Mouse (Mus musculus) midbrain, embryonic 16.5 days (tissue): Measurements from ENCODE around the gene Eif4e2. TPM values are rescaled to one million over a fixed set of nuclear protein-coding genes. Genes with fewer than 3 reads are reported as not detected.

Experiments used
- ATAC-seq: fragments of 200-750 bp; cut with Nextera tagmentation; 2 replicates; pipeline ENCODE4 v1.8.0; 2017; ENCODE audit warnings: moderate TSS enrichment
- H3K27ac ChIP-seq: fragments of 300-500 bp; sonication (generic); 2 replicates; pipeline ENCODE4 v1.5.1; 2014; ENCODE audit warnings: mild to moderate bottlenecking, low read length, mixed read lengths
- H3K27me3 ChIP-seq: fragments of 300-500 bp; sonication (generic); 2 replicates; pipeline ENCODE4 v1.6.1; 2014; ENCODE audit warnings: low read depth, low read length, mixed read lengths; ENCODE audit not compliant: control insufficient read depth, insufficient read depth
- H3K36me3 ChIP-seq: fragments of 300-500 bp; sonication (generic); 2 replicates; pipeline ENCODE4 v1.6.1; 2014; ENCODE audit warnings: mild to moderate bottlenecking, low read length, moderate library complexity, mixed read lengths; ENCODE audit not compliant: control insufficient read depth, insufficient read depth
- H3K4me1 ChIP-seq: fragments of 300-500 bp; sonication (generic); 2 replicates; pipeline ENCODE4 v1.6.1; 2014; ENCODE audit warnings: mild to moderate bottlenecking, low read length, mixed read lengths; ENCODE audit not compliant: control insufficient read depth, insufficient read depth
- H3K4me2 ChIP-seq: fragments of 300-500 bp; sonication (generic); 2 replicates; pipeline ENCODE4 v1.6.1; 2014; ENCODE audit warnings: mild to moderate bottlenecking, low read length, mixed read lengths
- H3K4me3 ChIP-seq: fragments of 300-500 bp; sonication (generic); 2 replicates; pipeline ENCODE4 v1.5.1; 2014; ENCODE audit warnings: low read depth, mild to moderate bottlenecking, low read length, moderate library complexity, mixed read lengths
- H3K9ac ChIP-seq: fragments of 300-500 bp; sonication (generic); 2 replicates; pipeline ENCODE4 v1.6.1; 2014; ENCODE audit warnings: low read depth, low read length, mixed read lengths
- H3K9me3 ChIP-seq: fragments of 300-500 bp; sonication (generic); replicated peaks from 2 replicates; pipeline ENCODE4 v1.6.1; 2014; ENCODE audit warnings: mild to moderate bottlenecking, low read length, mixed read lengths; ENCODE audit not compliant: control insufficient read depth, poor library complexity, severe bottlenecking
- WGBS: fragments of 180-500 bp; shearing (Covaris S2); extraction: QIAGEN DNeasy Blood & Tissue Kit; methylation state at CpG from one replicate; pipeline ENCODE4 v1.1.7; 2014; 5-methylcytosine and 5-hydroxymethylcytosine counted together
- polyA plus RNA-seq: library from polyadenylated mRNA; unstranded; fragments of >200 nt; fragmentation: Nextera tagmentation; extraction: Ambion mirVana; gene quantifications from 2 replicates; pipeline ENCODE4 v1.2.1, GENCODE M21; 2015

Gene Eif4e2
- polyA plus RNA-seq, 1 experiment from 2014 or later: 86.6 TPM

DNA sequence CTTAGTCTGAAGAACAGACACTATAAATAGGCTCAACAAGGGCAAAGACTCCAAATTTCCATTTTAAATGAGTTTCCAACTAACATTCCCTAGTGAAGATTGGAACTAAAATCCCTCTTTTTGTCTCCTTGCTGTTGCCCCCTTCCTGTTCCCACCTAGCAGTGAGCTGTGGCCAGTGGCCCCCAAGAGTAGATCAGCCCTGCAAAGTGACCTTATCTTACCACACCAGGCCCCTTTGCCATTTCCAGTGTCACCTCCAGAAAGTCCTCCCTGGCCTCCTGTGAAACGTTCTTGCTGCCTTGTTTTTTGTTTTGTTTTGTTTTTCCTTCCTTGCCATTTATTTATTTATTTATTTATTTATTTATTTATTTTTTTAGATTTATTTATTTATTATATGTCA, 31.7 kb downstream of the Eif4e2 start:
- WGBS: 42% methylated on average over 1 of the region's 1 CpGs
- Histone ChIP-seq H3K4me2 (no peak overlapping the region), H3K4me3 (no peak overlapping the region), H3K9me3 (no peaks in the 10 kb centered on the region), H3K27ac (no peak overlapping the region), H3K36me3 (no peaks in the 10 kb centered on the region), H3K9ac (no peak overlapping the region), H3K4me1 (0 out of 2 replicates have a peak, but pooled peaks cover 2% of the 10 kb centered on the region), H3K27me3 (no peaks in the 10 kb centered on the region)
- ATAC-seq: no peak

DNA sequence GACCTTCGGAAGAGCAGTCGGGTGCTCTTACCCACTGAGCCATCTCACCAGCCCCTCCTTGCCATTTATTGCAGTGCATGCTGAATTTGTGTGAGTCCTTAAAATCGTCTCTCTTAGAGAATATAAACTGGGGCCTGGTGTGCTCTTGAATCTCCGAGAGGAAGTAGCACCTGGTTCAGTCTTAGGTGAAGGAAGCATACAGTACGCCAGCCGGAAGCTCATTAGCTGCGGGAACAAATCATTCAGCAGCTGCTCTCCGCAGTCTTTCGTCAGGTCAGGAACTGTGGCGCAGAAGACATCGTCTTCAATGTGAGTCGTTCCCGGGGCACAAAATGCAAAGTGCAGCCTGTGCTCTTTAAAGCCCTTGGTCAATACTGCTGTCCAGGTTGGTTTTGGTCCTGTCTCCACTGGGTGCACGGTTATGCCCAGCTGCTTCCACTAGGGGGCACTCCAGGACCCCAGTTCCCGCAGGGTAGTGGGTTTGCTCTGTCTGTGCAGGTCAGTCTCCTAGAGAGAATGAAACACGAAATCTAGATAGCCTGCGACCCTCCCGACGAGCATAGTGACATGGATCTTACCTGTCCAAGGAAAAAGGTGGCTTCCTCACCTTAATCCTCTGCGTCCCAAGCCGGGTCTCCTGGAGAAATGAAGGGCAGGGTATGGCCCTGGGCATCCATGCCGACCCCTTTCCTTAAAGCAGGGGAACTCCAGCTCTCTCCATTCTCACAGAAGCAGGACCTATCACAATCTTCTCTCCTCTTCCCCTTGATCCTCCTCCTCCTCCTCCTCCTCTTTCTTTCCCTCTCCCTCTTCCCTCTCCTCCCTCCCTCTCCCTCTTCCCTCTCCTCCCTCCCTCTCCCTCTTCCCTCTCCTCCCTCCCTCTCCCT, 32.5 kb downstream of the Eif4e2 start:
- no peak overlapping the region for H3K9ac ChIP-seq
- no peaks in the 10 kb centered on the region for H3K9me3 ChIP-seq
- H3K36me3 ChIP-seq: no peaks in the 10 kb centered on the region
- 0 out of 2 replicates have a peak, but pooled peaks cover 2% of the 10 kb centered on the region for H3K4me1 ChIP-seq
- no peak overlapping the region for H3K27ac ChIP-seq
- WGBS: 28% methylated on average over 22 of the region's 22 CpGs
- no peak overlapping the region for H3K4me3 ChIP-seq
- peak; percentile 91 for ATAC-seq
- peak overlapping the region; percentile 12 for H3K4me2 ChIP-seq
- no peaks in the 10 kb centered on the region for H3K27me3 ChIP-seq

DNA sequence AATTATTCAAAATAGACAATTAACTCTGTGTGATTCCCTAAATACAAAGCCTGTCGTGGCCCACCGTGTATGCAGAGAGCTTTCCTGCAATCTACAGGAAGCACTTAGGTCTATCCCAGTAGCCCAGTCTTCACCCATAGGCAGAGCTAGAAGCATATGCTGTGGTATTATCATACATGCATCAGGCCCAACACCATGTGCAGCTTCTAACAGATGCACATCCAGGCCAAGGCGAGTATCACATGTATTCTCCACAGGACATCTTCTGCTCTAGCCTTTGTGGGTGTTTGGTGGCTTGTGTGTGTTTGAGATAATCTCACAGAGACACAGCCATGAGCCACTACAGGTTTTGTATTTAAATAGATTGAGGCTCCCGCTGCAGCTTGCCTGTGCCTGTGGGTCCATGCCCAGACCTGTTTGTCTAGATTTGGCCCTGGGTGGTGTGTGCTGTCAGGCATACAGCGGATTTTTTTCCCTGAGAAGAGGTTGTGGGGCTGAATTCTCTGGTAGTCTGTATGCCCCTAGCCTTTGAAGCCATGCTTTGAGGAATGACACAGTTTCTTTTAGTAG, 38.4 kb downstream of the Eif4e2 start:
- Histone ChIP-seq H3K27ac (no peak overlapping the region), H3K9ac (no peak overlapping the region), H3K9me3 (no peaks in the 10 kb centered on the region), H3K4me2 (no peak overlapping the region), H3K4me1 (no peaks in the 10 kb centered on the region), H3K36me3 (no peaks in the 10 kb centered on the region), H3K4me3 (no peak overlapping the region), H3K27me3 (no peaks in the 10 kb centered on the region)
- ATAC-seq: no peak
- WGBS: 56% methylated on average over 5 of the region's 5 CpGs

DNA sequence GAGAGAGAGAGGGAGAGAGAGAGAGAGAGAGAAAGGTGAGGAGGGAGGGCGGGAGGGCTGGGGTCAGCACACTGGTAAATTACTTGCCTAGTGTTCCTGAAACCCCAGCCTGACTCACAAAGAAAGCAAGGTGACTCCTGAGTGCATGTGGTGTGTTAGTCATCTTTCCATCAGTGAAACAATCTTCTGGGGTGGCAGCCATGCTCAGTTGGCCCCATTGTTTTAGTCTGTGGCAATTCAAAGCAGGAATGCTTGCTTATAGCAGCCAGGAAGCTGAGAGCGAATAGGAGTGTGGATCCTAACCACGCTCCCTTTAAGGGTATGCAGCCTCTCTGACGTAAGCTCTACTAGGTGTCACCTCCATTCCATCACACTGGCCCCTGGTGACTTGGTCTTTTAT, 41.5 kb downstream of the Eif4e2 start:
- Histone ChIP-seq H3K27me3 (peaks cover 3% of the 10 kb centered on the region), H3K9ac (no peak overlapping the region), H3K4me2 (no peak overlapping the region), H3K27ac (no peak overlapping the region), H3K4me3 (no peak overlapping the region), H3K9me3 (no peaks in the 10 kb centered on the region), H3K36me3 (no peaks in the 10 kb centered on the region), H3K4me1 (no peaks in the 10 kb centered on the region)
- no peak for ATAC-seq
- WGBS: 70% methylated on average over 4 of the region's 4 CpGs

DNA sequence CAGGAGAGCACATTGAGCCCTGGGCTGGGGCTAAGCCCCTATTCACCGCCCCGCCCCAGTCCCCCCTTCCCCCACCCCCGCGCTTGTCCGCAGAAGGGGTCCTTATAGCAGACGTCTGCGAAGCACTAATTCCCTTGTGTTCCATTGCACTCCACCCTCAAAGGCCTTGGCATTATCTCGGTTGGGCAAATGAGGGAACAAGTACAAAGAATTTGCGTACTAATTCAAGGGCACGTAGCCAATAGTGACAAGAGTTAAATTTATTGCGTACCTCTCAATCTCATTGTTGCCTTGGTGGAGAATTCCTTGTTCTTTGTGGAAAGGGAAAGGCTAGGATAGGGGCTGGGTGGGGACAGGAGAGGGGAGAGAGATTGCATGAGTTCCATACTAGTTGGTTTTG, 44.0 kb downstream of the Eif4e2 start:
- Histone ChIP-seq H3K4me3 (no peak overlapping the region), H3K27me3 (peaks cover 10% of the 10 kb centered on the region), H3K9me3 (no peaks in the 10 kb centered on the region), H3K4me1 (no peaks in the 10 kb centered on the region), H3K36me3 (no peaks in the 10 kb centered on the region), H3K9ac (no peak overlapping the region), H3K4me2 (no peak overlapping the region), H3K27ac (no peak overlapping the region)
- no peak for ATAC-seq
- WGBS: 14% methylated on average over 11 of the region's 11 CpGs

DNA sequence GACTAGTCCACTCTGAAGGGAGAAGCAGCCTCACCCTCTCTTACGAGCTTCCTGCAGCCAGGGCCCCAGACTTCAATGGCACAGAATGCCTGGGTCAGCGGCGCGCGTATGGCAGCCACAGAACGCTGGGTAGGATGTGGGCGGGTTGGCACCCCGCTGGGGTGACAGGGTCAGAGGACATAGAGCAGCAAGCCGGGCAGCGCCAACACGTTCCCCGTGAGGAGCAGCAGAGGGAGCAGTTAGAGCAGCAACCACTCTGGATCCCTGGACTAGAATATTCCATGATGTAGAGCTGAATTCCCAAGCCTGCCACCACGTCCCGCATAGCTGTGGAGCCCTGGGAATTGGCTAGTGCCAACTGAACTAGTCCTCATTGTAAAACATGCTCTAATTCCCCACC, 44.8 kb downstream of the Eif4e2 start:
- H3K27ac ChIP-seq: no peak overlapping the region
- H3K4me3 ChIP-seq: no peak overlapping the region
- no peak for ATAC-seq
- H3K27me3 ChIP-seq: peaks cover 10% of the 10 kb centered on the region
- H3K9me3 ChIP-seq: no peaks in the 10 kb centered on the region
- H3K4me1 ChIP-seq: no peaks in the 10 kb centered on the region; the same call in 1 of the 2 replicates
- no peak overlapping the region for H3K9ac ChIP-seq
- WGBS: 15% methylated on average over 14 of the region's 14 CpGs
- H3K4me2 ChIP-seq: no peak overlapping the region
- H3K36me3 ChIP-seq: no peaks in the 10 kb centered on the region

DNA sequence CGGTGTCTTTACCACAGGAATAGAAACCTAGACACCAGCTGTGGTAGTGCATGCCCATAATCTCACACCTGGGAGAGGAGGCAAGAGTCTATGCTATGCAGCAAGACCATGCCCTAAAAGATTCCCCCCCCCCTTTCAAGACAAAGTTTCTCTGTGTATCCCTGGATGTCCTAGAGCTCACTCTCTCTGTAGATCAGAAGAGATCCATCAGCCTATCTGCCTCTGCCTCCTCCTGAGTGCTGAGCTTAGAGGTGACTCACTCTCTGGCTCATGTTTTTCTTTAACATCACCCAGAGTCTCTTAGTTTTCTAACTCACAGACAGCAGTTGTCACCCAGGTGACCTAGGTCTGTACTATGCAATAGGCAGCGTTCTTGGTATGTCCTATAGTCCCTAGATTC, 45.6 kb downstream of the Eif4e2 start:
- Histone ChIP-seq H3K36me3 (no peaks in the 10 kb centered on the region), H3K9me3 (no peaks in the 10 kb centered on the region), H3K9ac (no peak overlapping the region), H3K4me3 (no peak overlapping the region), H3K27ac (no peak overlapping the region), H3K4me2 (no peak overlapping the region), H3K27me3 (peaks cover 14% of the 10 kb centered on the region), H3K4me1 (peaks cover 6% of the 10 kb centered on the region; the same call in 1 of the 2 replicates)
- ATAC-seq: no peak
- 92% methylated on average over 2 of the region's 2 CpGs for WGBS

DNA sequence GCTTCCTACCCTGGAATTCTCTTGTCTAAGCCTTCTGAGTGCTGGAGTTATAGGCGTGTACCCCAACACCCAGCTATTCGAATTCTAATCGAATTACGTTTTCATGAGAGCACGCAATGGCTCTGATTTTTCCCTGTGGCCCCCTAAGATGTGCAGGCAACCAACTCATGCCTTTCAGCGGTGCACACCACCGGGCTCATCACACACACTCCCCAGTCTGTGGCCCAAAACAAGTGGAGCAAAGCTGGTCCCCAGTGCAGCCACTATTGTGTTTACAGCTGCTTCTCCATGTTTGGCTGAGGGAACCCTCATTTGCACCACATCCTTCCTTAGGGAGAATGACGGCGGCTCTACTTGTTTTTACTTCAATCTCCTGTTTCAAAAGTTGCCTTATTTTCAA, 49.5 kb downstream of the Eif4e2 start:
- H3K27ac ChIP-seq: no peak overlapping the region
- whole genome bisulfite sequencing: 3% methylated on average over 9 of the region's 9 CpGs
- no peak overlapping the region for H3K4me2 ChIP-seq
- H3K4me3 ChIP-seq: no peak overlapping the region
- ATAC-seq: no peak
- H3K9me3 ChIP-seq: no peaks in the 10 kb centered on the region
- peaks cover 20% of the 10 kb centered on the region for H3K4me1 ChIP-seq
- H3K9ac ChIP-seq: no peak overlapping the region
- peaks cover 43% of the 10 kb centered on the region for H3K27me3 ChIP-seq
- H3K36me3 ChIP-seq: no peaks in the 10 kb centered on the region

DNA sequence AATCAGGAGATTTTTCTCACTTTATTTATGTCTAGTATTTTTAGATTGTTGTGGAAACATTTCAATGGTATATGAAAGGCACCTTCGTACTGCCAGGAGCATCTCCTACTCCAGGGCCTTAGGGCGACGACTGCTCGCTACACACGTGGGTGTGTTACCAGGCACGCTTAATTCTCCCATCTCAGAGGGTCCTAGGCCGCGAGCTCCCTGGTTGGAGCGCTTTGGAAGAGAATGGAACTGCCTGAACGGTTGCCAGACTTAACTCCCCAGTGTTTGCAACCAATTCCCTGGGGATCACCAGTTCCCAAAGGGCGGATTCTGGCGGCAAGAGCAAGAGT, 50.1 kb downstream of the Eif4e2 start:
- peaks cover 41% of the 10 kb centered on the region for H3K27me3 ChIP-seq
- WGBS: under 1% methylated on average over 12 of the region's 12 CpGs
- no peaks in the 10 kb centered on the region for H3K36me3 ChIP-seq
- H3K4me1 ChIP-seq: peaks cover 20% of the 10 kb centered on the region
- H3K9me3 ChIP-seq: no peaks in the 10 kb centered on the region
- no peak for ATAC-seq
- H3K27ac ChIP-seq: no peak overlapping the region
- H3K9ac ChIP-seq: no peak overlapping the region
- H3K4me2 ChIP-seq: peak overlapping the region; percentile 93
- H3K4me3 ChIP-seq: peak overlapping the region; percentile 46
